Mouse (Mus musculus) heart, adult 18-20 months (tissue): ENCODE results near the gene Nfia. TPM values are rescaled to one million over a fixed set of nuclear protein-coding genes. Genes with fewer than 3 reads are reported as not detected.

Source experiments
- DNase-seq, 2 experiments: peaks; one replicate each; pipeline ENCODE4 v3.0.0; 2021 to 2022; ENCODE audit warnings: mixed read lengths in 1 of 2
- total RNA-seq, 2 experiments: library from RNA; stranded (reverse); gene quantifications; 2 replicates each; pipeline ENCODE4 v1.2.3; 2021

Gene Nfia
- total RNA-seq, 2 experiments from 2014 or later, result 115 to 127 TPM

- peak in 1 of 2 experiments; percentile 50 for DNase-seq
Measured at GRCm38 (mm10) chr4:97911755-97912154, 139.2 kb downstream of the Nfia start.

GRCm38 (mm10) chr4:97912155-97912554 lies 139.6 kb downstream of the Nfia start:
- peak; percentile 42 to 48 for DNase-seq

- no peak for DNase-seq
Measured at GRCm38 (mm10) chr4:97912560-97912959, 140.0 kb downstream of the Nfia start.

- DNase-seq, result no peak
Measured at GRCm38 (mm10) chr4:97914348-97914747, 141.8 kb downstream of the Nfia start.

GRCm38 (mm10) chr4:97914761-97915160 lies 142.2 kb downstream of the Nfia start:
- DNase-seq, result no peak

GRCm38 (mm10) chr4:97917568-97917967 lies 145.0 kb downstream of the Nfia start:
- no peak for DNase-seq

GRCm38 (mm10) chr4:97918675-97919074 lies 146.1 kb downstream of the Nfia start:
- DNase-seq, result no peak

- DNase-seq, result no peak
Measured at GRCm38 (mm10) chr4:97919773-97920172, 147.2 kb downstream of the Nfia start.

GRCm38 (mm10) chr4:97920287-97921079 lies 147.9 kb downstream of the Nfia start:
- DNase-seq, result peak; percentile 74 to 76

GRCm38 (mm10) chr4:97921682-97922081 lies 149.1 kb downstream of the Nfia start:
- DNase-seq, result no peak

- peak in 1 of 2 experiments; percentile 42 for DNase-seq
Measured at GRCm38 (mm10) chr4:97923248-97923647, 150.7 kb downstream of the Nfia start.

- DNase-seq, result peak; percentile 85 to 89
Measured at GRCm38 (mm10) chr4:97923876-97924316, 151.4 kb downstream of the Nfia start.

GRCm38 (mm10) chr4:97924414-97924813 lies 151.9 kb downstream of the Nfia start:
- peak in 1 of 2 experiments; percentile 45 for DNase-seq

GRCm38 (mm10) chr4:97924855-97925254 lies 152.3 kb downstream of the Nfia start:
- DNase-seq, result no peak

GRCm38 (mm10) chr4:97925644-97926043 lies 153.1 kb downstream of the Nfia start:
- no peak for DNase-seq

- DNase-seq, result peak in 1 of 2 experiments; percentile 41
Measured at GRCm38 (mm10) chr4:97926607-97927308, 154.2 kb downstream of the Nfia start.

- DNase-seq, result no peak
Measured at GRCm38 (mm10) chr4:97927309-97927656, 154.7 kb downstream of the Nfia start.

- DNase-seq, result no peak
Measured at GRCm38 (mm10) chr4:97936371-97936770, 163.8 kb downstream of the Nfia start.

GRCm38 (mm10) chr4:97936912-97937311 lies 164.4 kb downstream of the Nfia start:
- peak; percentile 54 to 60 for DNase-seq

GRCm38 (mm10) chr4:97939492-97939891 lies 167.0 kb downstream of the Nfia start:
- DNase-seq, result no peak

- DNase-seq, result no peak
Measured at GRCm38 (mm10) chr4:97939920-97940520, 167.5 kb downstream of the Nfia start.

- no peak for DNase-seq
Measured at GRCm38 (mm10) chr4:97941616-97942015, 169.1 kb downstream of the Nfia start.

- no peak for DNase-seq
Measured at GRCm38 (mm10) chr4:97944309-97944708, 171.8 kb downstream of the Nfia start.
